Mouse (Mus musculus): ENCODE data around the gene Dhcr7. TPM values are rescaled to one million over a fixed set of nuclear protein-coding genes. Genes with fewer than 3 reads are reported as not detected.

Gene Dhcr7
- total RNA-seq, 1 experiment from 2014 or later = 13.5 TPM

Other genes starting within 250 kb of the Dhcr7 start
- 57.2 and 77.7 TPM in 2 replicates for gene Cars, start 223.1 kb upstream of the Dhcr7 start, total RNA-seq (2017)
- gene Tnfrsf26, start 194.4 kb upstream of the Dhcr7 start, total RNA-seq (2017) = 21.4 and 26.1 TPM in 2 replicates
- gene Tnfrsf22, start 173.5 kb upstream of the Dhcr7 start, total RNA-seq (2017) = 3.8 and 4.3 TPM in 2 replicates
- gene Tnfrsf23, start 137.3 kb upstream of the Dhcr7 start, total RNA-seq (2017) = 0.10 and 1.1 TPM in 2 replicates
- gene Osbpl5, start 66.2 kb upstream of the Dhcr7 start, total RNA-seq (2017) = 14.9 and 28.2 TPM in 2 replicates
- not detected in 2 replicates for gene Mrgprg, start 56.2 kb upstream of the Dhcr7 start, total RNA-seq (2017)
- gene Mrgpre, start 38.6 kb upstream of the Dhcr7 start, total RNA-seq (2017) = 0.81 and 1.3 TPM in 2 replicates
- gene Nadsyn1, start 296 bp upstream of the Dhcr7 start, total RNA-seq (2017) = 8.1 and 8.9 TPM in 2 replicates
- not detected in 2 replicates for gene Gm498, start 43.7 kb downstream of the Dhcr7 start, total RNA-seq (2017)
- not detected in 2 replicates for gene Shank2, start 178.8 kb downstream of the Dhcr7 start, total RNA-seq (2017)

Measured in hematopoietic stem cell, adult 5-6 weeks (primary cell).